Mouse (Mus musculus) ovary, postnatal 36 days (tissue): ENCODE results near the gene Tmem135.

Experiments used
- DNase-seq: peaks from one replicate; pipeline ENCODE4 v3.0.0; 2022; ENCODE audit warnings: low spot score, mixed read lengths

Gene Tmem135

GRCm38 (mm10) chr7:89178601-89179000 lies 225.4 kb downstream of the Tmem135 start:
- DNase-seq = no peak

- DNase-seq = no peak
Observed at GRCm38 (mm10) chr7:89177926-89178325, 226.1 kb downstream of the Tmem135 start.

- no peak for DNase-seq
Observed at GRCm38 (mm10) chr7:89174430-89174829, 229.6 kb downstream of the Tmem135 start.

- DNase-seq = no peak
Observed at GRCm38 (mm10) chr7:89173018-89173417, 231.0 kb downstream of the Tmem135 start.

- DNase-seq = no peak
Observed at GRCm38 (mm10) chr7:89171790-89172467, 232.1 kb downstream of the Tmem135 start.

GRCm38 (mm10) chr7:89168606-89169005 lies 235.4 kb downstream of the Tmem135 start:
- peak; percentile 62 for DNase-seq

GRCm38 (mm10) chr7:89165528-89165927 lies 238.5 kb downstream of the Tmem135 start:
- DNase-seq = no peak

GRCm38 (mm10) chr7:89161610-89162378 lies 242.2 kb downstream of the Tmem135 start:
- no peak for DNase-seq

- DNase-seq = no peak
Observed at GRCm38 (mm10) chr7:89157356-89157755, 246.7 kb downstream of the Tmem135 start.

GRCm38 (mm10) chr7:89156629-89157028 lies 247.4 kb downstream of the Tmem135 start:
- DNase-seq = no peak

- no peak for DNase-seq
Observed at GRCm38 (mm10) chr7:89155741-89156140, 248.3 kb downstream of the Tmem135 start.

GRCm38 (mm10) chr7:89155223-89155622 lies 248.8 kb downstream of the Tmem135 start:
- DNase-seq = no peak

GRCm38 (mm10) chr7:89151345-89151744 lies 252.7 kb downstream of the Tmem135 start:
- no peak for DNase-seq

- no peak for DNase-seq
Observed at GRCm38 (mm10) chr7:89140640-89141300, 263.3 kb downstream of the Tmem135 start.

- no peak for DNase-seq
Observed at GRCm38 (mm10) chr7:89134884-89135511, 269.0 kb downstream of the Tmem135 start.

GRCm38 (mm10) chr7:89126063-89126882 lies 277.7 kb downstream of the Tmem135 start:
- DNase-seq = peak; percentile 48

GRCm38 (mm10) chr7:89116261-89116664 lies 287.8 kb downstream of the Tmem135 start:
- DNase-seq = no peak

- DNase-seq = no peak
Observed at GRCm38 (mm10) chr7:89115633-89116032, 288.4 kb downstream of the Tmem135 start.

- DNase-seq = no peak
Observed at GRCm38 (mm10) chr7:89106421-89106820, 297.6 kb downstream of the Tmem135 start.

GRCm38 (mm10) chr7:89099756-89100155 lies 304.3 kb downstream of the Tmem135 start:
- peak; percentile 14 for DNase-seq
